Mouse (Mus musculus): Measurements from ENCODE around the gene Zfp595. TPM values are rescaled to one million over a fixed set of nuclear protein-coding genes. Genes with fewer than 3 reads are reported as not detected.
"Not testable (repeated sequence)": the region's sequence is repeated elsewhere in the genome, so short reads cannot be mapped to it uniquely, and the experiment has no call there.

Zfp595 gene
- polyA plus RNA-seq, 1 experiment: 0.14 TPM

DNA sequence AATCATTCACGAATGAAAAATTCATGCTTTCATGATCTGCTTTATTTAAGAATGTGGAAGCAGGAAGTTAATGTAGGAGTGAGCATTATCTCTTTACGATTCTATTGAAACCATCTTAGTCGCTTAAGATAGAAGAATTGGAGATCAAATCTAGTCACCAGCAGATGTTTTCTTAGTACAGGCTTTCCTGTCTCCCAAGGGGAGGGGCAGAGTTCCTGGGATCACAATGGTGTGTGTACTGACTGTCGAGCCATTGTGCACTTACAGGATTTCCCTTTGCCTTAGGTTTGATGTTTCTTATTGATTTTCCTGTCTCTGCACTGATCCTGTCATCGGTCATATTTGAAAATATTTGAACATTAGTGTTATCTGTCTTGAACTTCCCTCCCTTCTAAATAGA is 25.7 kb downstream of the Zfp595 start:
- no peaks in the 10 kb centered on the region for H3K36me3 ChIP-seq (ENCODE audit: control insufficient read depth, insufficient read depth, low read length)
- H3K27me3 ChIP-seq (ENCODE audit: control insufficient read depth, insufficient read depth, low read length): no peaks in the 10 kb centered on the region
- H3K4me1 ChIP-seq (ENCODE audit: control insufficient read depth, insufficient read depth, insufficient read length, low read length): no peaks in the 10 kb centered on the region
- H3K4me3 ChIP-seq (ENCODE audit: low read depth, low read length): no peak overlapping the region
- TF ChIP-seq POLR2A (IDR thresholded peaks at IDR 0.05; ENCODE audit: low read depth, low read length) (no peak), CTCF (IDR thresholded peaks at IDR 0.05; ENCODE audit: extremely low read depth, insufficient read length, insufficient replicate concordance, low read depth, low read length) (no peak)
- H3K27ac ChIP-seq (ENCODE audit: insufficient read depth, low read depth, low read length): no peak overlapping the region
- WGBS: 9% methylated on average over 5 of the region's 5 CpGs

- H3K27ac ChIP-seq (ENCODE audit: insufficient read depth, low read depth, low read length): peak within 1 kb of the TSS; percentile 20
- 2% methylated on average over 16 of the region's 16 CpGs for WGBS
- TF ChIP-seq POLR2A (IDR thresholded peaks at IDR 0.05; ENCODE audit: low read depth, low read length) (peak; percentile 15; the same call in 1 of the 2 replicates), CTCF (IDR thresholded peaks at IDR 0.05; ENCODE audit: extremely low read depth, insufficient read length, insufficient replicate concordance, low read depth, low read length) (peak; percentile 21; the same call in 1 of the 2 replicates)
- peak within 1 kb of the TSS; percentile 85 for H3K4me3 ChIP-seq (ENCODE audit: low read depth, low read length)
- no peaks in the 10 kb centered on the region for H3K27me3 ChIP-seq (ENCODE audit: control insufficient read depth, insufficient read depth, low read length)
- H3K4me1 ChIP-seq (ENCODE audit: control insufficient read depth, insufficient read depth, insufficient read length, low read length): no peaks in the 10 kb centered on the region
- no peaks in the 10 kb centered on the region for H3K36me3 ChIP-seq (ENCODE audit: control insufficient read depth, insufficient read depth, low read length)
These were observed 26.3 kb downstream of the Zfp595 start, which contains the start of gene Zfp457 for GRCm38 (mm10) chr13:67305822-67306672. TSS of gene Zfp457 (minus strand) at chr13:67306485.

DNA sequence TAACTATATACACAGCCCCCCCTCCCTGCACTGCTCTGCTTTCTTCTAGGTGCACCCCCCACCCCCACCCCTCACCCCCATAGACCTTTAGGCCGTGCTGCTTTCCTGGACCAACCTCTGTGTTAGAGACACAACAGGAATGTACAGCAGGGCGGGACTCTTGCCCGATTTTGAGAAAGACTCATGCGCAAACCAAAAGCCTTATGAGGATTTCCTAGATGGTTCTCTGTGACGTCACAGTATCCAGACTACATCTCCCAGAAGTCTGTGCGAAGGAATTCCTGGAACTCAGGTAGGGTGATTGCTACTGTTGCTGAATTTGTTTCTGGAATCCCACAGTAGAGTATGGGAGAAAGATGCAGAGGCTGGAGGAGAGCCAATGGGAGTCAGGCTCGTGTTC is 54.1 kb downstream of the Zfp595 start, which contains the start of gene Zfp458:
Gene Zfp458, minus strand, starts transcription at position 153 of the 400 bp plus-strand sequence.
- Histone ChIP-seq H3K4me1 (ENCODE audit: control insufficient read depth, insufficient read depth, insufficient read length, low read length) (no peaks in the 10 kb centered on the region), H3K27ac (ENCODE audit: insufficient read depth, low read depth, low read length) (no peak within 1 kb of the TSS), H3K36me3 (ENCODE audit: control insufficient read depth, insufficient read depth, low read length) (no peaks in the 10 kb centered on the region), H3K27me3 (ENCODE audit: control insufficient read depth, insufficient read depth, low read length) (no peaks in the 10 kb centered on the region), H3K4me3 (ENCODE audit: low read depth, low read length) (no peak within 1 kb of the TSS)
- 35% methylated on average over 7 of the region's 7 CpGs for WGBS
- TF ChIP-seq CTCF (IDR thresholded peaks at IDR 0.05; ENCODE audit: extremely low read depth, insufficient read length, insufficient replicate concordance, low read depth, low read length) (no peak), POLR2A (IDR thresholded peaks at IDR 0.05; ENCODE audit: low read depth, low read length) (no peak)

DNA sequence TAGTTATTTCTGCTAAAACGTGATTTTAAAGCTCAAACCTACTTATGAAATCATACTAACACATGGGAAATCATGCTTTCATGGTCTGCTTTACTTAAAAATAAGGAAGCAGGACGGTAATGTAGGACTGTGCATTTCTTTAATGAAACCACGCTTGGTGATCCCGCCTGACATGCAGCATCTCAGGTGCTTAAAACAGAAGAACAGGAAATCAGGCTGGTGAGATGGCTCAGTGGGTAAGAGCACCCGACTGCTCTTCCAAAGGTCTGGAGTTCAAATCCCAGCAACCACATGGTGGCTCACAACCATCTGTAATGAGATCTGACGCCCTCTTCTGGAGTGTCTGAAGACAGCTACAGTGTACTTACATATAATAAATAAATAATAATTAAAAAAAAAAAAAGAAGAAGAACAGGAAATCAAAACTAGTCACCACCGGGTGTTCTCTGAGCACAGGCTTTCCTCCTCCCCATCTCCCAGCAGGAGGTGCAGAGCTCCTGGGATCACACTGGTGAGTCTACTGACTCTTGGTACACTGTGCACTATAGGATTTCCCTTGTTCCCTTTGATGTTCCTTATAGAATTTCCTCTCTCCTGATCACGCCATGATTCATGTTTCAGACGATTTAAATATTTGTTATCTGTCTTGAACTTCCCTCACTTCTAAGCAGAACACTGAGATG is 62.8 kb downstream of the Zfp595 start:
- 28% methylated on average over 9 of the region's 9 CpGs for WGBS
- H3K4me1 ChIP-seq (ENCODE audit: control insufficient read depth, insufficient read depth, insufficient read length, low read length); H3K36me3 ChIP-seq (ENCODE audit: control insufficient read depth, insufficient read depth, low read length); H3K27me3 ChIP-seq (ENCODE audit: control insufficient read depth, insufficient read depth, low read length); H3K27ac ChIP-seq (ENCODE audit: insufficient read depth, low read depth, low read length): not testable (repeated sequence)
- H3K4me3 ChIP-seq (ENCODE audit: low read depth, low read length): peak overlapping the region; percentile 77

GRCm38 (mm10) chr13:67268568-67269369 is 63.6 kb downstream of the Zfp595 start:
- Histone ChIP-seq H3K27ac (ENCODE audit: insufficient read depth, low read depth, low read length) (peak overlapping the region; percentile 14; the same call in 1 of the 2 replicates), H3K36me3 (ENCODE audit: control insufficient read depth, insufficient read depth, low read length) (no peaks in the 10 kb centered on the region), H3K27me3 (ENCODE audit: control insufficient read depth, insufficient read depth, low read length) (no peaks in the 10 kb centered on the region), H3K4me1 (ENCODE audit: control insufficient read depth, insufficient read depth, insufficient read length, low read length) (no peaks in the 10 kb centered on the region), H3K4me3 (ENCODE audit: low read depth, low read length) (peak overlapping the region; percentile 77)
- TF ChIP-seq CTCF (IDR thresholded peaks at IDR 0.05; ENCODE audit: extremely low read depth, insufficient read length, insufficient replicate concordance, low read depth, low read length) (no peak), POLR2A (IDR thresholded peaks at IDR 0.05; ENCODE audit: low read depth, low read length) (no peak)
- WGBS: 3% methylated on average over 18 of the region's 18 CpGs

Other genes with a start within 250 kb of the Zfp595 start
- gene Zfp708, start 234.6 kb downstream of the Zfp595 start, polyA plus RNA-seq (2012; rRNA removed): not detected in 2 replicates
- 1.1 and 1.5 TPM in 2 replicates for gene Gm28557, start 224.0 kb downstream of the Zfp595 start, polyA plus RNA-seq (2012; rRNA removed)
- 0.03 and 0.06 TPM in 2 replicates for gene Rslcan18, start 216.3 kb downstream of the Zfp595 start, polyA plus RNA-seq (2012; rRNA removed)
- 0.03 TPM in 2 replicates for gene Zfp759, start 210.9 kb downstream of the Zfp595 start, polyA plus RNA-seq (2012; rRNA removed)
- gene Rsl1, start 159.4 kb downstream of the Zfp595 start, polyA plus RNA-seq (2012; rRNA removed): 0.10 and 0.33 TPM in 2 replicates
- 0.06 TPM in 1 of 2 replicates, not detected in the other for gene Zfp455, start 138.1 kb downstream of the Zfp595 start, polyA plus RNA-seq (2012; rRNA removed)
- 0.09 and 0.16 TPM in 2 replicates for gene Zfp458, start 54.1 kb downstream of the Zfp595 start, polyA plus RNA-seq (2012; rRNA removed)
- 0.22 and 0.27 TPM in 2 replicates for gene Zfp457, start 26.1 kb downstream of the Zfp595 start, polyA plus RNA-seq (2012; rRNA removed)
- not detected in 2 replicates for gene Gm28044, start 28.0 kb upstream of the Zfp595 start, polyA plus RNA-seq (2012; rRNA removed)
- 0.06 TPM in 1 of 2 replicates, not detected in the other for gene Zfp953, start 28.0 kb upstream of the Zfp595 start, polyA plus RNA-seq (2012; rRNA removed)
- not detected in 2 replicates for gene Gm28041, start 43.2 kb upstream of the Zfp595 start, polyA plus RNA-seq (2012; rRNA removed)
- 0.04 and 0.11 TPM in 2 replicates for gene Zfp456, start 43.2 kb upstream of the Zfp595 start, polyA plus RNA-seq (2012; rRNA removed)
- 0.60 and 0.65 TPM in 2 replicates for gene Zfp429, start 67.2 kb upstream of the Zfp595 start, polyA plus RNA-seq (2012; rRNA removed)
- 0.08 and 0.11 TPM in 2 replicates for gene Zfp459, start 88.8 kb upstream of the Zfp595 start, polyA plus RNA-seq (2012; rRNA removed)
- 0.08 and 0.58 TPM in 2 replicates for gene Zfp874a, start 119.1 kb upstream of the Zfp595 start, polyA plus RNA-seq (2012; rRNA removed)
- 0.33 and 0.46 TPM in 2 replicates for gene Zfp874b, start 151.7 kb upstream of the Zfp595 start, polyA plus RNA-seq (2012; rRNA removed)
- 0.14 TPM in 1 of 2 replicates, not detected in the other for gene Zfp58, start 168.0 kb upstream of the Zfp595 start, polyA plus RNA-seq (2012; rRNA removed)
- not detected in 2 replicates for gene Gm26965, start 193.6 kb upstream of the Zfp595 start, polyA plus RNA-seq (2012; rRNA removed)
- 8.1 and 11.7 TPM in 2 replicates for gene Zfp87, start 193.6 kb upstream of the Zfp595 start, polyA plus RNA-seq (2012; rRNA removed)
- 1.2 TPM in 2 replicates for gene Zfp748, start 221.3 kb upstream of the Zfp595 start, polyA plus RNA-seq (2012; rRNA removed)